Mouse (Mus musculus): ENCODE measurements around the gene Gramd2. TPM values are rescaled to one million over a fixed set of nuclear protein-coding genes. Genes with fewer than 3 reads are reported as not detected.
"Not testable (repeated sequence)": the region's sequence is repeated elsewhere in the genome, so short reads cannot be mapped to it uniquely, and the experiment has no call there.

The Gramd2 gene
- polyA plus RNA-seq, 1 experiment: 1.8 TPM

GRCm38 (mm10) chr9:59751066-59751581 is 71.2 kb downstream of the Gramd2 start:
- TF ChIP-seq CTCF (IDR thresholded peaks at IDR 0.05; ENCODE audit: control insufficient read depth, insufficient read depth, insufficient read length) (no peak), CEBPB (IDR thresholded peaks at IDR 0.05; ENCODE audit: low read depth) (no peak), MYOD1 (IDR thresholded peaks at IDR 0.05; ENCODE audit: control insufficient read depth, insufficient read length, low read depth) (no peak), MAX (IDR thresholded peaks at IDR 0.05) (no peak)

GRCm38 (mm10) chr9:59751966-59752365 is 72.0 kb downstream of the Gramd2 start:
- H3ac ChIP-seq (ENCODE audit: control insufficient read depth, insufficient read length, low read depth): peak overlapping the region; percentile 0
- H3K36me3 ChIP-seq (ENCODE audit: control insufficient read depth, insufficient read depth): no peaks in the 10 kb centered on the region
- no peaks in the 10 kb centered on the region for H3K27me3 ChIP-seq (ENCODE audit: control insufficient read depth, insufficient read depth, insufficient read length)
- peaks cover 42% of the 10 kb centered on the region for H3K79me2 ChIP-seq (ENCODE audit: control insufficient read depth, insufficient read depth)
- H3K4me3 ChIP-seq (ENCODE audit: insufficient read depth, poor library complexity, severe bottlenecking): peak overlapping the region; percentile 49
- H3K79me3 ChIP-seq (ENCODE audit: low read depth): peaks cover 5% of the 10 kb centered on the region
- TF ChIP-seq FOSL1 (IDR thresholded peaks at IDR 0.05; ENCODE audit: insufficient read depth, low read length, poor library complexity, severe bottlenecking) (no peak), MAX (IDR thresholded peaks at IDR 0.05) (no peak), CEBPB (IDR thresholded peaks at IDR 0.05; ENCODE audit: low read depth) (no peak), CTCF (IDR thresholded peaks at IDR 0.05; ENCODE audit: control insufficient read depth, insufficient read depth, insufficient read length) (no peak), MYOG (IDR thresholded peaks at IDR 0.05; ENCODE audit: control insufficient read depth, extremely low read depth, insufficient read length) (no peak), USF1 (IDR thresholded peaks at IDR 0.05; ENCODE audit: low read depth) (no peak), MYOD1 (IDR thresholded peaks at IDR 0.05; ENCODE audit: control insufficient read depth, insufficient read length, low read depth) (no peak)

More at GRCm38 (mm10) chr9:59751066-59751581, 71.2 kb downstream of the Gramd2 start:
- H3K79me2 ChIP-seq (ENCODE audit: control insufficient read depth, insufficient read depth): peaks cover 42% of the 10 kb centered on the region
- peak overlapping the region; percentile 85 for H3ac ChIP-seq (ENCODE audit: control insufficient read depth, insufficient read length, low read depth)
- no peaks in the 10 kb centered on the region for H3K27me3 ChIP-seq (ENCODE audit: control insufficient read depth, insufficient read depth, insufficient read length)
- peaks cover 5% of the 10 kb centered on the region for H3K79me3 ChIP-seq (ENCODE audit: low read depth)
- no peaks in the 10 kb centered on the region for H3K36me3 ChIP-seq (ENCODE audit: control insufficient read depth, insufficient read depth)
- peak overlapping the region; percentile 49 for H3K4me3 ChIP-seq (ENCODE audit: insufficient read depth, poor library complexity, severe bottlenecking)

GRCm38 (mm10) chr9:59755199-59755598 is 75.3 kb downstream of the Gramd2 start:
- peaks cover 6% of the 10 kb centered on the region for H3K79me3 ChIP-seq (ENCODE audit: low read depth)
- no peaks in the 10 kb centered on the region for H3K27me3 ChIP-seq (ENCODE audit: control insufficient read depth, insufficient read depth, insufficient read length)
- H3K36me3 ChIP-seq (ENCODE audit: control insufficient read depth, insufficient read depth): no peaks in the 10 kb centered on the region
- H3K4me3 ChIP-seq (ENCODE audit: insufficient read depth, poor library complexity, severe bottlenecking): no peak overlapping the region
- H3ac ChIP-seq (ENCODE audit: control insufficient read depth, insufficient read length, low read depth): no peak overlapping the region
- TF ChIP-seq CTCF (IDR thresholded peaks at IDR 0.05; ENCODE audit: control insufficient read depth, insufficient read depth, insufficient read length) (no peak), MYOD1 (IDR thresholded peaks at IDR 0.05; ENCODE audit: control insufficient read depth, insufficient read length, low read depth) (no peak), CEBPB (IDR thresholded peaks at IDR 0.05; ENCODE audit: low read depth) (no peak), FOSL1 (IDR thresholded peaks at IDR 0.05; ENCODE audit: insufficient read depth, low read length, poor library complexity, severe bottlenecking) (no peak), MAX (IDR thresholded peaks at IDR 0.05) (no peak), USF1 (IDR thresholded peaks at IDR 0.05; ENCODE audit: low read depth) (no peak), MYOG (IDR thresholded peaks at IDR 0.05; ENCODE audit: control insufficient read depth, extremely low read depth, insufficient read length) (no peak)
- peaks cover 37% of the 10 kb centered on the region for H3K79me2 ChIP-seq (ENCODE audit: control insufficient read depth, insufficient read depth)

- H3K79me2 ChIP-seq (ENCODE audit: control insufficient read depth, insufficient read depth): peaks cover 30% of the 10 kb centered on the region
- not testable (repeated sequence) for H3K79me3 ChIP-seq (ENCODE audit: low read depth); H3K36me3 ChIP-seq (ENCODE audit: control insufficient read depth, insufficient read depth); H3K27me3 ChIP-seq (ENCODE audit: control insufficient read depth, insufficient read depth, insufficient read length); H3ac ChIP-seq (ENCODE audit: control insufficient read depth, insufficient read length, low read depth); H3K4me3 ChIP-seq (ENCODE audit: insufficient read depth, poor library complexity, severe bottlenecking)
Observed at GRCm38 (mm10) chr9:59757016-59757415, 77.1 kb downstream of the Gramd2 start.

GRCm38 (mm10) chr9:59760515-59760914 is 80.6 kb downstream of the Gramd2 start:
- TF ChIP-seq USF1 (IDR thresholded peaks at IDR 0.05; ENCODE audit: low read depth) (no peak), CTCF (IDR thresholded peaks at IDR 0.05; ENCODE audit: control insufficient read depth, insufficient read depth, insufficient read length) (no peak), MYOD1 (IDR thresholded peaks at IDR 0.05; ENCODE audit: control insufficient read depth, insufficient read length, low read depth) (no peak), FOSL1 (IDR thresholded peaks at IDR 0.05; ENCODE audit: insufficient read depth, low read length, poor library complexity, severe bottlenecking) (no peak), MYOG (IDR thresholded peaks at IDR 0.05; ENCODE audit: control insufficient read depth, extremely low read depth, insufficient read length) (no peak), CEBPB (IDR thresholded peaks at IDR 0.05; ENCODE audit: low read depth) (no peak), MAX (IDR thresholded peaks at IDR 0.05) (no peak)
- Histone ChIP-seq H3K79me2 (ENCODE audit: control insufficient read depth, insufficient read depth) (peaks cover 12% of the 10 kb centered on the region), H3K27me3 (ENCODE audit: control insufficient read depth, insufficient read depth, insufficient read length) (no peaks in the 10 kb centered on the region), H3K79me3 (ENCODE audit: low read depth) (peaks cover 7% of the 10 kb centered on the region), H3K36me3 (ENCODE audit: control insufficient read depth, insufficient read depth) (no peaks in the 10 kb centered on the region), H3K4me3 (ENCODE audit: insufficient read depth, poor library complexity, severe bottlenecking) (no peak overlapping the region), H3ac (ENCODE audit: control insufficient read depth, insufficient read length, low read depth) (no peak overlapping the region)

- H3K36me3 ChIP-seq (ENCODE audit: control insufficient read depth, insufficient read depth); H3K27me3 ChIP-seq (ENCODE audit: control insufficient read depth, insufficient read depth, insufficient read length); H3K79me3 ChIP-seq (ENCODE audit: low read depth); H3ac ChIP-seq (ENCODE audit: control insufficient read depth, insufficient read length, low read depth); H3K4me3 ChIP-seq (ENCODE audit: insufficient read depth, poor library complexity, severe bottlenecking): not testable (repeated sequence)
- H3K79me2 ChIP-seq (ENCODE audit: control insufficient read depth, insufficient read depth): peaks cover 15% of the 10 kb centered on the region
Observed at GRCm38 (mm10) chr9:59766966-59767461, 87.1 kb downstream of the Gramd2 start.

Other genes with a start within 250 kb of the Gramd2 start
- gene Arih1, start 193.5 kb upstream of the Gramd2 start, polyA plus RNA-seq (2012; fragmentation: generic; extraction: Trizol): 25.4 TPM
- 83.6 TPM for gene Hexa, start 140.6 kb upstream of the Gramd2 start, polyA plus RNA-seq (2012; fragmentation: generic; extraction: Trizol)
- gene Tmem202, start 140.3 kb upstream of the Gramd2 start, polyA plus RNA-seq (2012; fragmentation: generic; extraction: Trizol): 0.35 TPM
- 0.13 TPM for gene Celf6, start 102.2 kb upstream of the Gramd2 start, polyA plus RNA-seq (2012; fragmentation: generic; extraction: Trizol)
- 6.0 TPM for gene Parp6, start 62.9 kb upstream of the Gramd2 start, polyA plus RNA-seq (2012; fragmentation: generic; extraction: Trizol)
- gene Pkm, start 23.8 kb upstream of the Gramd2 start, polyA plus RNA-seq (2012; fragmentation: generic; extraction: Trizol): 4,379 TPM
- gene Senp8, start 70.6 kb downstream of the Gramd2 start, polyA plus RNA-seq (2012; fragmentation: generic; extraction: Trizol): 2.1 TPM
- gene Myo9a, start 70.8 kb downstream of the Gramd2 start, polyA plus RNA-seq (2012; fragmentation: generic; extraction: Trizol): 2.5 TPM

Data from C2C12 (cell line).